ENCODE assay signal across 26 mouse cellular contexts in the genomic region with DNA sequence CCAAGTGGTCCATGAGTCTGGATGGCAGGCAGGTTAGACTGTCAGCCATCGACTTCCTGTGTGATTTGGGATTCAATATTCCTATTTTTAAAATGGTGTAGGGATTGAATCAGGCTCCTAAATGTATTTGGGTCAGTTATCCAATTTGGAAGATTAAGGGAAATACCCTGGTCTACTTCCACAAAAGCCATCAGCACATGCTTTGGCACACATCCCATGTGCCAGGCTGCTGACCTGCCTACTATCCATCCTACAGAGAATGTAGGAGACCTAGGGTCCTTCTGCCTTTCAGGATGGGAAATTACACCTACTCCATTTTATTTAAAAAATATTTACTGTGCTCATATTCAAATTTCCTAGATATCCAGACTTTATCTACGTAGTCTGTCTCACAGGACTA. TPM values are rescaled to one million over a fixed set of nuclear protein-coding genes. Genes with fewer than 3 reads are reported as not detected.
DNase-seq lines count a peak whose midpoint lies in the region; ATAC-seq and TF ChIP-seq lines count a peak whose summit lies in the region.
"Had no signal": no experiment of that assay in that cellular context is flagged by ENCODE, and none has a peak within 500 bp of the region (broad histone marks: within the 10 kb centered on the region; RNA-seq: fewer than 3 reads in every experiment).

No protein-coding gene starts in this region.

- peak overlapping the region; percentile 26 for H3K4me2 ChIP-seq in hindbrain, embryonic 15.5 days
- peak overlapping the region; percentile 49 for H3K4me2 ChIP-seq in neural tube, embryonic 13.5 days
- H3K4me2 ChIP-seq: embryonic facial prominence, embryonic 12.5 days; embryonic facial prominence, embryonic 15.5 days; heart, embryonic 12.5 days; heart, embryonic 15.5 days had no signal

- H3K9me3 ChIP-seq in hindbrain, embryonic 15.5 days = no peaks in the 10 kb centered on the region
- H3K9me3 ChIP-seq in hindbrain, embryonic 10.5 days = no peaks in the 10 kb centered on the region
- no peaks in the 10 kb centered on the region for H3K9me3 ChIP-seq in neural tube, embryonic 13.5 days
- H3K9me3 ChIP-seq: embryonic facial prominence, embryonic 12.5 days; embryonic facial prominence, embryonic 15.5 days; heart, embryonic 12.5 days; heart, embryonic 15.5 days had no signal

- 76% methylated on average over 2 of the region's 2 CpGs for WGBS in hindbrain, embryonic 15.5 days
- 82% methylated on average over 2 of the region's 2 CpGs for WGBS in hindbrain, embryonic 10.5 days
- WGBS in neural tube, embryonic 13.5 days = 86% methylated on average over 2 of the region's 2 CpGs
- WGBS in thymus, adult 2 months = 85% methylated on average over 2 of the region's 2 CpGs

- ATAC-seq in cerebellum, adult (ENCODE audit: insufficient number of reproducible peaks, low FRiP score, low TSS enrichment) = no peak
- no peak for ATAC-seq in hindbrain, embryonic 15.5 days (ENCODE audit: low FRiP score, low read depth)
- no peak for ATAC-seq in neural tube, embryonic 13.5 days (ENCODE audit: low read depth)
- ATAC-seq: activated CD4-positive, CD25-positive, alpha-beta regulatory T cell, adult 4 months; forebrain, embryonic 14.5 days; forebrain, postnatal 0 days; intestine, postnatal 0 days had no signal

- no peak overlapping the region for H3K27ac ChIP-seq in hindbrain, embryonic 15.5 days (replicated peaks)
- no peak overlapping the region for H3K27ac ChIP-seq in hindbrain, embryonic 10.5 days
- no peak overlapping the region for H3K27ac ChIP-seq in neural tube, embryonic 13.5 days (replicated peaks)
- no peak overlapping the region for H3K27ac ChIP-seq in thymus, adult 2 months (ENCODE audit: control insufficient read depth, insufficient read depth, low read length)
- H3K27ac ChIP-seq: embryonic facial prominence, embryonic 12.5 days; embryonic facial prominence, embryonic 15.5 days; gastrocnemius, adult 2 months; heart, embryonic 15.5 days had no signal

- TF ChIP-seq CTCF in thymus, adult 2 months (IDR thresholded peaks at IDR 0.05; ENCODE audit: borderline replicate concordance, control insufficient read depth, extremely low read depth, insufficient read depth, low read length, poor library complexity) = no peak

- H3K9ac ChIP-seq in hindbrain, embryonic 15.5 days = no peak overlapping the region
- H3K9ac ChIP-seq in neural tube, embryonic 13.5 days = peak overlapping the region; percentile 79; the same call in 1 of the 2 replicates
- H3K9ac ChIP-seq: embryonic facial prominence, embryonic 12.5 days; embryonic facial prominence, embryonic 15.5 days; forebrain, postnatal 0 days; heart, embryonic 12.5 days; heart, embryonic 15.5 days had no signal

- H3K27me3 ChIP-seq in hindbrain, embryonic 15.5 days = peaks cover 34% of the 10 kb centered on the region
- H3K27me3 ChIP-seq in hindbrain, embryonic 10.5 days (ENCODE audit: insufficient read depth, poor library complexity, severe bottlenecking) = peaks cover 75% of the 10 kb centered on the region
- H3K27me3 ChIP-seq in neural tube, embryonic 13.5 days = peaks cover 58% of the 10 kb centered on the region
- peaks cover 16% of the 10 kb centered on the region for H3K27me3 ChIP-seq in thymus, adult 2 months (ENCODE audit: control insufficient read depth, insufficient read depth, low read length)

- peaks cover 17% of the 10 kb centered on the region for H3K4me1 ChIP-seq in hindbrain, embryonic 15.5 days (replicated peaks)
- H3K4me1 ChIP-seq in hindbrain, embryonic 10.5 days (replicated peaks) = peaks cover 33% of the 10 kb centered on the region
- peaks cover 43% of the 10 kb centered on the region for H3K4me1 ChIP-seq in neural tube, embryonic 13.5 days (replicated peaks)
- no peaks in the 10 kb centered on the region for H3K4me1 ChIP-seq in thymus, adult 2 months (replicated peaks; ENCODE audit: control insufficient read depth, insufficient read depth, low read length)
- H3K4me1 ChIP-seq: embryonic facial prominence, embryonic 12.5 days had no signal

- DNase-seq in cerebellum, adult 18-20 months = peak; percentile 34 to 39
- no peak for DNase-seq in cerebellum, postnatal 4 days (ENCODE audit: low spot score in 2 of 2)
- DNase-seq in cerebellum, postnatal 36 days = peak; percentile 30 to 31
- DNase-seq in hindbrain, embryonic 10.5 days (ENCODE audit: low spot score) = no peak
- DNase-seq in thymus, adult 2 months = no peak
- DNase-seq: adrenal gland, adult 8-10 months; adrenal gland, postnatal 25 days; forebrain, postnatal 0 days; gastrocnemius, adult 2 months; gastrocnemius, postnatal 14 days; heart, adult 18-20 months; heart, postnatal 10 days; heart, postnatal 36 days; kidney, adult 2 months had no signal

- H3K4me3 ChIP-seq in hindbrain, embryonic 15.5 days = no peak overlapping the region
- H3K4me3 ChIP-seq in hindbrain, embryonic 10.5 days = no peak overlapping the region
- peak overlapping the region; percentile 53 for H3K4me3 ChIP-seq in neural tube, embryonic 13.5 days
- no peak overlapping the region for H3K4me3 ChIP-seq in thymus, adult 2 months (ENCODE audit: control insufficient read depth, insufficient read depth, low read length)
- H3K4me3 ChIP-seq: embryonic facial prominence, embryonic 12.5 days; embryonic facial prominence, embryonic 15.5 days; gastrocnemius, adult 2 months; heart, embryonic 12.5 days; heart, embryonic 15.5 days had no signal

- no peak for TF ChIP-seq POLR2A in thymus, adult 2 months (IDR thresholded peaks at IDR 0.05; ENCODE audit: control insufficient read depth, extremely low read depth, insufficient read depth, low read length, poor library complexity)

- H3K36me3 ChIP-seq in hindbrain, embryonic 15.5 days = no peaks in the 10 kb centered on the region
- no peaks in the 10 kb centered on the region for H3K36me3 ChIP-seq in hindbrain, embryonic 10.5 days
- no peaks in the 10 kb centered on the region for H3K36me3 ChIP-seq in neural tube, embryonic 13.5 days
- H3K36me3 ChIP-seq in thymus, adult 2 months (ENCODE audit: control insufficient read depth, insufficient read depth, low read length) = no peaks in the 10 kb centered on the region
- H3K36me3 ChIP-seq: embryonic facial prominence, embryonic 12.5 days; embryonic facial prominence, embryonic 15.5 days; heart, embryonic 12.5 days; heart, embryonic 15.5 days had no signal

RNA-seq across cellular contexts. Expression of a gene that starts 4.0 kb away (rescaled TPM):
- 15.0 and 18.1 TPM in 2 replicates for polyA plus RNA-seq in hindbrain, embryonic 15.5 days (2015; fragmentation: Nextera tagmentation; extraction: Ambion mirVana)
- 11.9 and 17.9 TPM in 2 replicates for polyA plus RNA-seq in hindbrain, embryonic 10.5 days (2016; fragmentation: Nextera tagmentation; extraction: Ambion mirVana)
- polyA plus RNA-seq in neural tube, embryonic 13.5 days (2015; fragmentation: Nextera tagmentation; extraction: Ambion mirVana) = 53.2 and 55.7 TPM in 2 replicates
- 0.08 TPM in 2 replicates for polyA plus RNA-seq in thymus, adult 2 months (2012; rRNA removed)
- polyA plus RNA-seq: activated CD4-positive, CD25-positive, alpha-beta regulatory T cell, adult 4 months; forebrain, embryonic 11.5 days; forebrain, embryonic 14.5 days; forebrain, postnatal 0 days; frontal cortex, adult 2 months; heart, embryonic 12.5 days; intestine, postnatal 0 days; kidney, adult 2 months had no signal

RNA-seq across cellular contexts. Expression of a gene that starts 44.4 kb away (rescaled TPM):
- 377 and 402 TPM in 2 replicates for polyA plus RNA-seq in hindbrain, embryonic 15.5 days (2015; fragmentation: Nextera tagmentation; extraction: Ambion mirVana)
- 691 and 1,253 TPM in 2 replicates for polyA plus RNA-seq in hindbrain, embryonic 10.5 days (2016; fragmentation: Nextera tagmentation; extraction: Ambion mirVana)
- polyA plus RNA-seq in neural tube, embryonic 13.5 days (2015; fragmentation: Nextera tagmentation; extraction: Ambion mirVana) = 495 and 526 TPM in 2 replicates
- 166 and 186 TPM in 2 replicates for polyA plus RNA-seq in thymus, adult 2 months (2012; rRNA removed)

Comparison
In these comparisons a context has a peak if more than half of its experiments do, and no peak if none do; other contexts are left out.
1. DNase-seq: peak in cerebellum, adult 18-20 months (2 of 2) and cerebellum, postnatal 36 days (2 of 2); none in cerebellum, postnatal 4 days (0 of 2), hindbrain, embryonic 10.5 days (single experiment) and thymus, adult 2 months (single experiment).
2. RNA of a gene that starts 4.0 kb away (polyA plus RNA-seq): 53.2 to 55.7 TPM in neural tube, embryonic 13.5 days, 15.0 to 18.1 TPM in hindbrain, embryonic 15.5 days and 11.9 to 17.9 TPM in hindbrain, embryonic 10.5 days; 0.08 TPM in thymus, adult 2 months; every median in the first group is over 10 times any median in the second.